Mouse (Mus musculus): ENCODE results near the gene Tmem116.

Gene Tmem116

DNA sequence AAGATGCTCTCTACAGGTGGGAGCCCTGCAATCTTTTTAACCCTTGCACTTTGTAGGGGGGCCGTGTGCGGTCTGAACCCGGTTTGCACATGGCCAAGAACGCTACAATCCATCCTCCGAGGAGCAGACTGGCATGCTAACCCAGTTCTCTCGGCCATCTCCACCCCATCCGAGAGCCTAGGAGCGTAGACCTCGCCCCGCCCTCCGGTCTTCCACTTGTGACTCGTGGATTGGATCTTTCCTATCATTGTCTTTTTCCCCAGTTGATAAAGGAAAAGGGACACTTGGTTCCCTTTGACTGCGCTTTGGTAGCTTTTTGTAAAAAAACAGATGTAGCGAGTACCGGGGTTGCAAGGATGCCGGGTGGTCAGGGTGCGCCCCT is at the start of gene Tmem116:
TSS of gene Tmem116 (plus strand) at position 250 of the 382 bp plus-strand sequence.
- peak; percentile 56 for DNase-seq (ENCODE audit: low spot score)

GRCm38 (mm10) chr5:121407856-121408255 is 43.8 kb upstream of the Tmem116 start:
- DNase-seq (ENCODE audit: low spot score): no peak

GRCm38 (mm10) chr5:121410975-121411374 is 40.7 kb upstream of the Tmem116 start:
- no peak for DNase-seq (ENCODE audit: low spot score)

DNA sequence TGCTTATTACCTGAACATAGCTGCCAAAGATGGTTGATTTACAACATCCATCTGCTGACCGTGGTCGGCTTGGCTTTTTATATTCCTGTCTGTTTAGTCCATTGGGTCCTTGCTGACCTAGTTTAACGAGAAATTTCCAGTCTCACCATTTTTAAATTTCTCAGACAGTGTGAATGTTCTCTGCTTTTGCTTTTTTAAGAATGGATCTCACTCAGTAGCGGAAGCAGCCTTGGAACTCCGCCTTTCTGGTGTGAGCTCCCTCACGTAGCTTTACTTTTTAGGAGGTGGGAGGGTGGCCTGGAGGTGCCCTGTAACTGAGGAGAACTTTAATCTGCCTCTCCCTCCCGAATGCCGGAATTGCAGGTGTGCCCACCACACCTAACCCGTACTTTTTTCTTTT is 31.0 kb upstream of the Tmem116 start:
- DNase-seq (ENCODE audit: low spot score): no peak

GRCm38 (mm10) chr5:121422787-121423186 is 28.9 kb upstream of the Tmem116 start:
- no peak for DNase-seq (ENCODE audit: low spot score)

DNA sequence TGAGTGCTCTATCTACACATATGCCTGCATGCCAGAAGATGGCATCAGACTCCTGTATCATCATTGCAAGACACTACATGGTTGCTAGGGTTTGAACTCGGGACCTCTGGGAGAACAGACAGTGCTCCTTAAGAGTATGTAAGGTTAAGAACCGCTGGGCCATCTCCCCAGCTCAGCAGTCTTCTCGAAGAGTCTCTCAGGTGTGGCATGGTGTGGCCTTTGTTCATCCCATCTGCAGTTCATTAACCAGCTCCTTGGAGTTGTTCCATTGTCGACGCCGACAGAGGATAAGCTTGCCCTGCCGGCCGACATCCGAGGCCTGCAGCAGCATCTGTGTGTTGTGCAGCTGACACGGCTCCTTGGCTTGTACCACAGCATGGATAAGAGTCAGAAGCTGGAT is 28.4 kb upstream of the Tmem116 start:
- no peak for DNase-seq (ENCODE audit: low spot score)

GRCm38 (mm10) chr5:121428954-121429353 is 22.7 kb upstream of the Tmem116 start:
- no peak for DNase-seq (ENCODE audit: low spot score)

DNA sequence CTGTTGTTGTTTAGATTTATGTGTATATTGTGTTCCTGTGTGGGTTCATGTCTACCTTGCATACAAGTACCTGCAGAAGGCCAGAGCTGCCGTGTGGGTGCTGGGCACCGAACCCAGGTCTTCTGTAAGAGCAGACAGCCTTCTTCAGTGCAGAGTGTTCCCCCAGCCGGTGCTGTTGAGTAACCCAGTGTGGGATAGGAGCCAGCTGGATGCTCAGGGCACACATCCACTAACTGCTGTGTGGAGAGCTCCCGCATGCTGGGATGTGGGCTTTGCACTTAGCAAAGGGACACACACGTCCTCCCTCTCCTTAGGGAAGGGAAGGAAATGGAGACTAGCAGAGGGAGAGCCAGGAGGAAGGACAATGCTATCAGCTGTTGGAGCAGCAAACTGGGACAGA is 13.6 kb upstream of the Tmem116 start:
- DNase-seq (ENCODE audit: low spot score): no peak

- DNase-seq (ENCODE audit: low spot score): no peak
These were observed 12.9 kb upstream of the Tmem116 start for GRCm38 (mm10) chr5:121438756-121439155.

DNA sequence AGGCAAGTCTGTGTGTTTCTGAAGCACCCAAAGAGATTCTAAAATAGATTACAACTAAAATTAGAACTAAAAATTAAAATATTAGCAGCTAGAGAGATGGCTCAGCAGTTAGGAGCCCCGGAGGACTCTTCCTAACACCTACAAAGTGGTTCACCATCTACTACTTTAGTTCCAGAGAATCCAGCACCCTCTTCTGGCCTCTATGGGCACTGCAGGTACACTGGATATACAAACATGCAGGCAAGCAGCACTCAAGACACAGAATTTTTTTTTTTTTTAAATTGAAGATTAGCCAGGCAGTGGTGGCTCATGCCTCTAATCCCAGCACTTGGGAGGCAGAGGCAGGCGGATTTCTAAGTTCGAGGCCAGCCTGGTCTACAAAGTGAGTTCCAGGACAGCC is 8.1 kb upstream of the Tmem116 start:
- peak; percentile 63 for DNase-seq (ENCODE audit: low spot score)

DNA sequence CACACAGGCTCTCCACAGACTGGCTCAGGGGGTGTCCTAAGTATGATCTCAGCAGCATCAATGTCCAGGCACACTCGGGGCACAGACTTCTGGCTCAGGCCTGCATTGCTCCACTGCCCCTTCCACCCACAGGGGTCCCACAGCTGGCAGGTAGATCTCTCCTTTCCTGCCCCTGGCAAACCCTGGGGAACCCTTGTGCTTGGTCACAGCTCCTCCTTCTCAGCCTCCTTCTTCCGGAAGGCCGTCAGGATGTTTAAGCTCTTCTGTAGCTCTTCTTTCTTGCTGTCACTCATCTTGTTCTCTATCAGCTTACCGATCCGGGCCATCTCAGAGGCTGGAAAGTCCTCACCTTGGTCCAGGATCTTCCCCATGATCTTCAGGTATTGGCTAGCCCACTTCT is 6.8 kb upstream of the Tmem116 start:
- no peak for DNase-seq (ENCODE audit: low spot score)

DNA sequence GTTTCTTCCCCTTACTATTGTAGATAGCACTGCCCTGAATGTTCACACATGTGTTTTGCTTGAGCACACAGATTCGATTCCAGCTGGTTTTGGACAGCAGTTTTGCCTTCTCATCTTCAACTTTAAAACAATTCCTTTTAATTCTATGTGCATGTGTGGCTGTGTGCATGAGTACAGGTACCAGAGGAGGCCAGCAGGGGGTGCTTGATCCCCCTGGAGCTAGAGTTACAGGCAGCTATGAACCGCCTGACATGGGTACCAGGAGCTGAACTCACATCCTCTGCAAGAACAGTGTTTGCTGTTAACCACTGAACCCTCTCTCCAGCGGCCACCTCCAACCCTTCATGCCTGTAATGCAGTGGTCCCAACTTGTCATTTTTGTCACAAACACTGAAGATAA is 3.2 kb upstream of the Tmem116 start:
- DNase-seq (ENCODE audit: low spot score): peak; percentile 20

GRCm38 (mm10) chr5:121449976-121450375 is 1.7 kb upstream of the Tmem116 start:
- DNase-seq (ENCODE audit: low spot score): peak; percentile 73

GRCm38 (mm10) chr5:121450476-121450875 is 1.2 kb upstream of the Tmem116 start:
- no peak for DNase-seq (ENCODE audit: low spot score)

- no peak for DNase-seq (ENCODE audit: low spot score)
These were observed 490 bp upstream of the Tmem116 start for GRCm38 (mm10) chr5:121451203-121451602.

DNA sequence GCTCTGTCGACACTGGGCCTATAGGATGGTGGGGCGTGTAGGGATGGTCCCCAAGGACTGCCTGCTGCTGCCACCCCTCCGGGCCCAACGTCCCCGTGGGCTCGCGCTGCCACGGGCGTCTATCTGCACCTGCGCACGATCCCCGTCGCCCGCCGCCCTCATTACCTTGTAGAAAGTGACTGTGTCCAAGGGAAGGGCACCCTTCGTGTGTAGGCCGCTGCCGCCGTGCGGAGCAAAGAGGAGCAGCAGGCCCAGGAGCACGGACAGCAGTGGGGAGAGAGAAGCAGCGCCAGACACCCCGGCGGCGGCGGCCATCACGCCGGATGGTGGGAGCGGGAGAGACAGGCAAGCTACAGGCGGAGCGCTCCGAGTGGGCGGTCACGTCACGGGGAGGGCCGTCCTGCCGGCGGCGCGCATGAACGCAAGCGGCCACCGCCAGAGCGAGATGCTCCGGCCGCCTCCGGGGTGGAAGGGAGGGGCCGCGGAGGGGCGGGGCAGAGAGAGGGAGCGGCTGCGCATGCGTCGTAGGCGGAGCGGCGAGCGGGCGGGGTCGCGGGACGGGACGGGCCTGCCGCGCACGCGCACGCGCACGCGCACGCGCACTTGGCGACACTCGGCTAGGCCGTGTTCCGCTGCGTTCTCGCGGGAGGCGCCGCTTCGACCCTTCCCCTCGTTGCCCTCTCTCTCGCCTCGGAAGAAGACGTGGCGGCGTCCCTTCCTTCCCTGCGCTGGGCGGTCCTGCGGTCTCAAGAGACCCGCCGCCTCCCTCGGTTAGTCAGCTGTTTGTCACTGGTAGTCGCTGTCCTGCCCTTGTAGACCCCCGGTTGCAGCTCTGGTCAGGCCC is 555 bp downstream of the Tmem116 start, which contains the start of gene Erp29:
TSS of gene Erp29 (minus strand) at position 481 of the 844 bp plus-strand sequence.
- peak; percentile 99 for DNase-seq (ENCODE audit: low spot score)

- DNase-seq (ENCODE audit: low spot score): no peak
These were observed 1.2 kb downstream of the Tmem116 start for GRCm38 (mm10) chr5:121452906-121453305.

DNA sequence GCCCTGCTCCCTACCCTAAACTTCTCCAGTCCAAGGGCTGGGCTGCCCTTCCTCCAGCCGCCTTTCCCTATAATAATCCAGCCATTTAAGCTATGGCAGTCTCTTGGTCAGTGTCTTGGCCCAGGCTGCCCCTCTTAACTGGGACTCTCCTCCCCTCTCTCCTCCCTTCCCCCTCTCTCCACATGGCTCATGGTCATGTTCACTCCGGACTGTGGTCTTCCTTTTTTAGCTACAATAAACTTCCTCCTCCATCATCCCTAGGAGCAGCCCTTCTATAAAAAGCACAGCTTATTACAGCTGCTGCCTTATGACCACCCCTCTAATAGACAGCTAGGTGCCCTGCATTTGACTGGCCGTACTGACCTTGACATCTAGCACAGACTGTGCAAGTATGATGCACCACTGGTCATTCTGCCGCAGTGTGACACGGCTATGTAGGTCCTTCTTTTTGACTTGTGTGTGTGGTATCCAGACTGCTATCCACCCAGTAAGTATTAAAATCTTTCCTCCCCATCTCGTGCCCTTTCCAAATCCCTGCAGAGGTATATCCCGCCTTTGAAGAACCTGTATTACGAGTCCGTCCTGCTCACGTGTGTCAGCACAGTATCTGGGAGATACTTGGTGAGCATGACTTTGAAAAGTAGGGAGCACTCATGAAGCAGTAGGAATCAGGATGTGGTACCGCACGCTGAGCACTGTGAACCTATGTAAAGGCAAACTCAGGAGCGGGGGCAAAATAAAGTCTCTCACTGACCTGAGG is 2.2 kb downstream of the Tmem116 start:
- DNase-seq (ENCODE audit: low spot score): no peak

DNA sequence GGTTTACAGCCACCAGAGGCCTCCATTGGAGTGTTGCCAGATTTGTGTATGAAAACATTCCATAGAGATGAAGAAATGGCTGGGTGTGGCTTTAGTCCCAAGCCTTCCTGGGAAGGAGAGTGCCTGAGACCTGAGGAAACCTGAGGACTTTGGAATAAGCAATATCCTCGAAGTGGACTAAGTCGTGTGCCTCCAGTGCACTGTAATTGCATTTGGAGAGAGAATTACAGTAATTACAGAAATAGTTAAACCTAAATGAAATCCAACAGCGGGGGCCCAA is 2.8 kb downstream of the Tmem116 start:
- DNase-seq (ENCODE audit: low spot score): no peak

DNA sequence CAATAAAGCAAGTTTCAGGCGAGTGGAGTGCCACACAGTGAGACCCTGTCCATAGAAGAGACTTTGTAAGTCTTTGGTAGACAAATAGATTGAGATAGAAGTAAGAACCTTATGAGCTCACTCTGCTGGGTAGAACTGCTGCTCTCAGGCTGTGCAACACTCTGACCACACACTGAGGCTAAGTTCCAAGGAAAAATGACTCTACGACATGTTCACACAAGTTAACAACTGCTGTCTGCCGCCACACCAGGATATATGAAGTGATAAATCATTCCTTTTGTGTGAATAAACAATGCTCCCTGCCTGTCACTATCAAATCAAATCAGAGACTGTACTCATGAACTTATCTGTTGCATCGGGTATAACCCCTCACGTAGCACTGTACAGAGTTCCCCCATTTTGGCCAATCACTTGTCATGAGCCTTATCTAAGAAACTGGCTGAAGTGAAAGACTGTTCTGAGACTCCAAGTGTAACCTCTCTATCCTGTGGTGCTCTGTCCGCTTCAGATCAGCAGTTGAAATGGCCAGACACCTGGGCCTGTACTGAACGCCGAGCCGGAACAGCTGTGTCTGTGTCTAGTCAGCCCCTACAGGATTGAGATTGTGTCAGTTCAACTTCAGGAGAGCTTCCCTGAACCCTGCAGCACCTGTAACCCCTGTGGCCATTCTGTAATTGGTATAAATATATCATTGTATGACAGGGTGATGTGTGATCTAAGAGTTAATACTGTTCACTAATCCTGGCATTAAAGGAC is 4.0 kb downstream of the Tmem116 start:
- DNase-seq (ENCODE audit: low spot score): no peak

- DNase-seq (ENCODE audit: low spot score): no peak
These were observed 9.9 kb downstream of the Tmem116 start for GRCm38 (mm10) chr5:121461339-121462170.

DNA sequence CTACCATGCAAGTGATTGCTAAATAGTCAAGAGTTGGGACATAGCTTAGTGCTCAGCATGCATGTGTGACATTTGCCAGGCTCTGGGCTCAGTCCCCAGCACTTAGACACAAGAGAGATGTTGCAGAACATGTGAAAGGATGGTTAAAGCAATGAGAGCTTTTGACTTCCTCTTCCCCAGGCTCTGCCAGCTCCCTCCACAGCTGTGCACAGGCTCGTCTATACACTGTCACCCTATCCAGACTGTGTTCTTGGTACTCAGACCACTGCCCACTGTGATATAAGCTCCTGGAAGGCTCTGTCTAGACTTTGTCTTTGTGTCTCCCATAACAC is 10.4 kb downstream of the Tmem116 start:
- DNase-seq (ENCODE audit: low spot score): no peak

Data from retina, embryonic 14.5 days (tissue).